Mouse (Mus musculus) v-Abl transformed pro-B cells (cell line): ENCODE measurements around the gene Cntd1.
"Not testable (repeated sequence)": the region's sequence is repeated elsewhere in the genome, so short reads cannot be mapped to it uniquely, and the experiment has no call there.

Experiments used
- in situ Hi-C, 2 experiments: fragments of 400-800 bp; cut with MboI; formaldehyde crosslinking; loops; one replicate each; pipeline ENCODE4 v1.15.1; 2025; ENCODE audit not compliant: unreplicated experiment in 2 of 2

Gene Cntd1

GRCm38 (mm10) chr11:101327311-101327710 lies 48.5 kb downstream of the Cntd1 start:
- in situ Hi-C loops = loop anchor here in 1 of 2 experiments (10.0 kb wide), 1 partner anchor 107 kb away; no protein-coding TSS in a partner anchor

GRCm38 (mm10) chr11:101328941-101329635 lies 50.3 kb downstream of the Cntd1 start:
- in situ Hi-C loops = loop anchor here in 1 of 2 experiments (10.0 kb wide), 1 partner anchor 106 kb away; no protein-coding TSS in a partner anchor

- in situ Hi-C loops = no loop called here
These were observed 51.6 kb downstream of the Cntd1 start, which contains the start of gene Aoc3 for GRCm38 (mm10) chr11:101330371-101330924. Gene Aoc3, plus strand, starts transcription at chr11:101330605.

GRCm38 (mm10) chr11:101330961-101331360 lies 52.1 kb downstream of the Cntd1 start:
- in situ Hi-C loops = not testable (repeated sequence)

- in situ Hi-C loops = no loop called here
These were observed 53.7 kb downstream of the Cntd1 start for GRCm38 (mm10) chr11:101332537-101332936.

GRCm38 (mm10) chr11:101334023-101334422 lies 55.2 kb downstream of the Cntd1 start:
- in situ Hi-C loops = no loop called here

GRCm38 (mm10) chr11:101334516-101334915 lies 55.7 kb downstream of the Cntd1 start:
- in situ Hi-C loops = no loop called here

GRCm38 (mm10) chr11:101335685-101336084 lies 56.9 kb downstream of the Cntd1 start:
- in situ Hi-C loops = no loop called here

GRCm38 (mm10) chr11:101338123-101338760 lies 59.4 kb downstream of the Cntd1 start:
- in situ Hi-C loops = no loop called here
